Mouse (Mus musculus): ENCODE results near the gene Elavl4.

DNA sequence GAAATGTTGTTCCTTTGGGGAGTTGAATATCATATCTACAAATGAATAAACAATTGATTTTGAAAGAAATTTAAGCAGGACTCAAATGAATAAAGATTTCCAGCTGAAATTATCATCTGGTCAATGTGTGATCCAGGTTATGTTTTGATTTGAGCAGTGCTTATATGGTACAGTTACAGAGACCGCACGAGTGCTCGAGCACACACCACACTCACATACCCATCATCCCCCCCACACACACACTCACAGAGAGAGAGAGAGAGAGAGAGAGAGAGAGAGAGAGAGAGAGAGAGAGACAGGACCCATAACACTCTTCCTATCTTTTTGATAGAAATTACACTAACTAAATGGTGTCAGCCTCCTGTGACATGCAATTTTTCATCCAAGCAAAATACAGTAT is 150.0 kb downstream of the Elavl4 start:
- TF ChIP-seq POLR2A (IDR thresholded peaks at IDR 0.05; ENCODE audit: low read depth, low read length) (no peak), CTCF (conservative IDR thresholded peaks at IDR 0.05; ENCODE audit: insufficient read depth, insufficient read length, low read depth, low read length) (no peak)

Data from kidney, adult 2 months (tissue).